Mouse (Mus musculus): ENCODE results near the gene Smarce1. TPM values are rescaled to one million over a fixed set of nuclear protein-coding genes. Genes with fewer than 3 reads are reported as not detected.

Gene Smarce1
- polyA plus RNA-seq, 1 experiment from 2014 or later: 62.3 TPM

GRCm38 (mm10) chr11:99186836-99187235 lies 44.0 kb downstream of the Smarce1 start:
- no peak overlapping the region for H3K4me2 ChIP-seq (ENCODE audit: low read depth, low read length)
- no peak overlapping the region for H3K4me3 ChIP-seq (ENCODE audit: low read depth, low read length)
- H3K9me3 ChIP-seq (replicated peaks; ENCODE audit: control insufficient read depth, low read length): no peaks in the 10 kb centered on the region
- H3K4me1 ChIP-seq (ENCODE audit: control insufficient read depth, low read depth, low read length): no peaks in the 10 kb centered on the region
- no peaks in the 10 kb centered on the region for H3K36me3 ChIP-seq (ENCODE audit: control insufficient read depth, insufficient read depth)
- WGBS (ENCODE audit: insufficient replicate concordance): 47% methylated on average over 2 of the region's 2 CpGs
- H3K27ac ChIP-seq (ENCODE audit: low read length): no peak overlapping the region
- no peak for ATAC-seq (ENCODE audit: low read depth)
- H3K27me3 ChIP-seq (ENCODE audit: control insufficient read depth, insufficient read depth, low read depth, low read length): 0 out of 2 replicates have a peak, but pooled peaks cover 2% of the 10 kb centered on the region
- no peak overlapping the region for H3K9ac ChIP-seq (ENCODE audit: low read depth, low read length)

DNA sequence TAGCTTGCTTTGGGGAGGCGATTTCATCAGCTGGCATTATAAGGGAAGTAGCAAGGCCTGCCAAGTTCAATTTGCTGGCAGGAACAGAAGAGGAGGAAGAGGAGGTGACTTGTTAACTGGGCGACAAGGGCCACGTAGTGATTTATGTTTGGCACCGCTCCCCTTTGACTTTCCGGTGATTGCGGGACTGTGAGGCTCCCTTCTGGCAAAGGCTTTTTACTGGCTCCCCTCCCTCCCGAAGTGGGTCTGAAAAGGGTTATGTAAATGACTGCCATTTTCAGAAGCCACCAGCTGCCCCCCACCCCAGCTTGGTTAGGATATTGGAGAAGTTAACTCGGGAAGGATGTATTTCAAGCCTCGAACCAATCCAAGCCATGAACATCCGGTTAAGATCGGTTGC lies 48.2 kb downstream of the Smarce1 start:
- Histone ChIP-seq H3K4me1 (ENCODE audit: control insufficient read depth, low read depth, low read length) (no peaks in the 10 kb centered on the region), H3K4me3 (ENCODE audit: low read depth, low read length) (no peak overlapping the region), H3K27ac (ENCODE audit: low read length) (no peak overlapping the region), H3K9me3 (replicated peaks; ENCODE audit: control insufficient read depth, low read length) (no peaks in the 10 kb centered on the region), H3K9ac (ENCODE audit: low read depth, low read length) (no peak overlapping the region), H3K36me3 (ENCODE audit: control insufficient read depth, insufficient read depth) (no peaks in the 10 kb centered on the region), H3K27me3 (ENCODE audit: control insufficient read depth, insufficient read depth, low read depth, low read length) (no peaks in the 10 kb centered on the region), H3K4me2 (ENCODE audit: low read depth, low read length) (no peak overlapping the region)
- ATAC-seq (ENCODE audit: low read depth): no peak
- WGBS (ENCODE audit: insufficient replicate concordance): 22% methylated on average over 11 of the region's 11 CpGs

DNA sequence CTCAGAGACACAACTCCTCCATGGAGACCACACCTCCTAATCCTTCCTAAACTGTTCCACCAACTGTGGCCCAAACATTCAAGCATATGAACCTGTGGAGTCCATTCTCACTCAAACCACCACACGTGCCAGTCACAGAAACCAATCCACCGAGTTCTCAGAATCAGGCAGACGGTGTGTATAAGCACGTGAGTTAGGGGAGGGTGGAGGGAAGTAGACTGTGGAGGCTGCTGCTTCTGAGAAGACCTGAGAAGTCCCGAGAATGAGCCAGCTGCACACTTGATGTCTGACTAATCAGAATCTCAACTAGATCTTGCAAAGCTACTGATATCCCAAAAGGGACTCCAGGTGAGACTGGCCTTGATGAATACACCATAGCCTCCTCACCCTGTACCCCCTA lies 50.7 kb downstream of the Smarce1 start:
- 60% methylated on average over 5 of the region's 5 CpGs for WGBS (ENCODE audit: insufficient replicate concordance)

DNA sequence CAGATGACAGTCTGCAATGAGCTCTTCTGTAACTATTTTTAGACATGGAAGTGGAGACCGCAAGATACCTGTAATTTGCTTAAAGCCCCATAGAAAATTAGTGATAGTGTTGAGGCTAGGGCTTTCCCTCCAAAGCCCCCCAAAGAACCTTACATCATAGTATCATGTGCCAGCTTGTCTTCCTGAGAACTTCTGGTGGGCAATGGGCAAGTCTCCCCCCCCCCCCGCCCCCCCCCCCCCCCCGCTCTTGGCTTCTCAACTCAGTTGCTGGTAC lies 53.0 kb downstream of the Smarce1 start:
- H3K27me3 ChIP-seq (ENCODE audit: control insufficient read depth, insufficient read depth, low read depth, low read length): no peaks in the 10 kb centered on the region
- no peak for ATAC-seq (ENCODE audit: low read depth)
- H3K4me1 ChIP-seq (ENCODE audit: control insufficient read depth, low read depth, low read length): no peaks in the 10 kb centered on the region
- no peak overlapping the region for H3K4me3 ChIP-seq (ENCODE audit: low read depth, low read length)
- H3K4me2 ChIP-seq (ENCODE audit: low read depth, low read length): no peak overlapping the region
- H3K36me3 ChIP-seq (ENCODE audit: control insufficient read depth, insufficient read depth): no peaks in the 10 kb centered on the region
- H3K9ac ChIP-seq (ENCODE audit: low read depth, low read length): no peak overlapping the region
- WGBS (ENCODE audit: insufficient replicate concordance): 73% methylated on average over 1 of the region's 3 CpGs
- no peak overlapping the region for H3K27ac ChIP-seq (ENCODE audit: low read length)
- H3K9me3 ChIP-seq (replicated peaks; ENCODE audit: control insufficient read depth, low read length): no peaks in the 10 kb centered on the region

More for the DNA sequence above, 50.7 kb downstream of the Smarce1 start:
- Histone ChIP-seq H3K9me3 (replicated peaks; ENCODE audit: control insufficient read depth, low read length) (no peaks in the 10 kb centered on the region), H3K4me1 (ENCODE audit: control insufficient read depth, low read depth, low read length) (no peaks in the 10 kb centered on the region), H3K27me3 (ENCODE audit: control insufficient read depth, insufficient read depth, low read depth, low read length) (no peaks in the 10 kb centered on the region), H3K36me3 (ENCODE audit: control insufficient read depth, insufficient read depth) (no peaks in the 10 kb centered on the region), H3K4me2 (ENCODE audit: low read depth, low read length) (no peak overlapping the region), H3K9ac (ENCODE audit: low read depth, low read length) (no peak overlapping the region), H3K27ac (ENCODE audit: low read length) (no peak overlapping the region), H3K4me3 (ENCODE audit: low read depth, low read length) (no peak overlapping the region)
- no peak for ATAC-seq (ENCODE audit: low read depth)

DNA sequence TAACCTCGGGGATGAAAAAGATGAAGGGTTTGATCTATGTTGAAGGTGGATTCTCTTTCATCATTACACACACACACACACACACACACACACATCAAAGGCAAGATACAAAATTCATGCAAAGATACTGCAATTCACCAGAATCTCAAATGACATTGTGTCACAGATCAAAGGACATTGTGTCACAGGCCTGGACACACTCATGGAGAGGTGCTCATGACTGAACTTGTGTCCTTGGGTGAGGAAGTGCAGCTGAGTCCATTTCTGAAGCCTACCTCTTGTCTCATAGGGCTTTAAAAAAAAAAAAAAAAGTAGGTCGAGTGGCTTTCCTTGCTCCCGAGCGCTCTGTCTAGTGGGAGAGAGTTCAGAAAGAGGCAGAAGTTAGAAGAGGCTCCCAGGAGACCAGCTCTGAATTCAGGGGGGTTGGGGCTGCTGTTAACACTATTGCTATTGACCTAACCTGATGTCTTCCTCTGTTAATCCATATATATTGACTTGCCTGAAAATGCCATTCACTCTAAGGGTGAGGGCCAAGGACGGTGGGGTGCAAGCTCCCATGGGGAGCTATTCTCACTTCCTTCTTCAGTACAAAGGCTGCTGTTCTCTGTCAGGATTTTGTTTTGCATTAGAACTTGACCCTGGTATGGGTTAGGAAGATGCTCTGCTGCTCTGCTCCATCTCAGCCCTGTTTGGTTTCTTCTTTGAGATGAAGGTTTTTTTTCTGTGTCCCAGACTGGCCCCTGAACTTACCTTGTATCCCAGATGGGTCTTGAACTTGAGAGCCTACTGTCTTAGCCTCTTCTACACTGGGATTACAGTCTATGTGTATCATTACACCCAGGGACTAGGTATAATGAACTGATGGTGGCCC lies 53.5 kb downstream of the Smarce1 start:
- WGBS (ENCODE audit: insufficient replicate concordance): 55% methylated on average over 5 of the region's 5 CpGs
- Histone ChIP-seq H3K9me3 (replicated peaks; ENCODE audit: control insufficient read depth, low read length) (no peaks in the 10 kb centered on the region), H3K4me2 (ENCODE audit: low read depth, low read length) (no peak overlapping the region), H3K27ac (ENCODE audit: low read length) (no peak overlapping the region), H3K36me3 (ENCODE audit: control insufficient read depth, insufficient read depth) (no peaks in the 10 kb centered on the region), H3K27me3 (ENCODE audit: control insufficient read depth, insufficient read depth, low read depth, low read length) (no peaks in the 10 kb centered on the region), H3K4me3 (ENCODE audit: low read depth, low read length) (no peak overlapping the region), H3K4me1 (ENCODE audit: control insufficient read depth, low read depth, low read length) (no peaks in the 10 kb centered on the region), H3K9ac (ENCODE audit: low read depth, low read length) (no peak overlapping the region)
- no peak for ATAC-seq (ENCODE audit: low read depth)

- 61% methylated on average over 4 of the region's 4 CpGs for WGBS (ENCODE audit: insufficient replicate concordance)
- ATAC-seq (ENCODE audit: low read depth): no peak
- H3K27me3 ChIP-seq (ENCODE audit: control insufficient read depth, insufficient read depth, low read depth, low read length): no peaks in the 10 kb centered on the region
- no peak overlapping the region for H3K4me2 ChIP-seq (ENCODE audit: low read depth, low read length)
- no peak overlapping the region for H3K9ac ChIP-seq (ENCODE audit: low read depth, low read length)
- no peak overlapping the region for H3K4me3 ChIP-seq (ENCODE audit: low read depth, low read length)
- no peak overlapping the region for H3K27ac ChIP-seq (ENCODE audit: low read length)
- no peaks in the 10 kb centered on the region for H3K36me3 ChIP-seq (ENCODE audit: control insufficient read depth, insufficient read depth)
- no peaks in the 10 kb centered on the region for H3K9me3 ChIP-seq (replicated peaks; ENCODE audit: control insufficient read depth, low read length)
- no peaks in the 10 kb centered on the region for H3K4me1 ChIP-seq (ENCODE audit: control insufficient read depth, low read depth, low read length)
Measured at GRCm38 (mm10) chr11:99172002-99172401, 58.8 kb downstream of the Smarce1 start.

DNA sequence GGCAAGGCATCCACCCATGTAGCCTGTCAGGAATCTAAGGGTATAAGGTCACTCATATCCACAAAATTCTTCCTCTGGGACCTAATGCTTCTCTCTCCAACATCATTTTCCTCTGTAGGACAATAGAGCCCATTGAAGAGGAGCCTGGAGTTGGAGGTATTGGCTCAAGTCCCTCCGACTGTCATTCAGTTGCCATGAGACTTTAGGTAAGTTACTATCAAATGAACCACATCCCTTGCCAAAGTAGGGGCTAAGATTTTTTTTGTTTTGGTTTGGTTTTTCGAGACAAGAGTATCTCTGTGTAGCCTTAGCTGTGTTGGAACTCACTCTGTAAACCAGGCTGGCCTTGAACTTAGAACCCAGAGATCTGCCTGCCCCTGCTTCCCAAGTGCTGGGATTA lies 59.4 kb downstream of the Smarce1 start:
- Histone ChIP-seq H3K27ac (ENCODE audit: low read length) (no peak overlapping the region), H3K27me3 (ENCODE audit: control insufficient read depth, insufficient read depth, low read depth, low read length) (no peaks in the 10 kb centered on the region), H3K4me2 (ENCODE audit: low read depth, low read length) (no peak overlapping the region), H3K4me1 (ENCODE audit: control insufficient read depth, low read depth, low read length) (no peaks in the 10 kb centered on the region), H3K9ac (ENCODE audit: low read depth, low read length) (no peak overlapping the region), H3K4me3 (ENCODE audit: low read depth, low read length) (no peak overlapping the region), H3K9me3 (replicated peaks; ENCODE audit: control insufficient read depth, low read length) (no peaks in the 10 kb centered on the region), H3K36me3 (ENCODE audit: control insufficient read depth, insufficient read depth) (no peaks in the 10 kb centered on the region)
- no peak for ATAC-seq (ENCODE audit: low read depth)
- WGBS (ENCODE audit: insufficient replicate concordance): 48% methylated on average over 2 of the region's 2 CpGs

- no peaks in the 10 kb centered on the region for H3K9me3 ChIP-seq (replicated peaks; ENCODE audit: control insufficient read depth, low read length)
- H3K9ac ChIP-seq (ENCODE audit: low read depth, low read length): no peak overlapping the region
- no peaks in the 10 kb centered on the region for H3K4me1 ChIP-seq (ENCODE audit: control insufficient read depth, low read depth, low read length)
- no peak overlapping the region for H3K4me3 ChIP-seq (ENCODE audit: low read depth, low read length)
- no peak overlapping the region for H3K27ac ChIP-seq (ENCODE audit: low read length)
- 57% methylated on average over 12 of the region's 12 CpGs for WGBS (ENCODE audit: insufficient replicate concordance)
- no peaks in the 10 kb centered on the region for H3K36me3 ChIP-seq (ENCODE audit: control insufficient read depth, insufficient read depth)
- H3K27me3 ChIP-seq (ENCODE audit: control insufficient read depth, insufficient read depth, low read depth, low read length): no peaks in the 10 kb centered on the region
- ATAC-seq (ENCODE audit: low read depth): no peak
- no peak overlapping the region for H3K4me2 ChIP-seq (ENCODE audit: low read depth, low read length)
Measured at GRCm38 (mm10) chr11:99170547-99171267, 60.1 kb downstream of the Smarce1 start.

DNA sequence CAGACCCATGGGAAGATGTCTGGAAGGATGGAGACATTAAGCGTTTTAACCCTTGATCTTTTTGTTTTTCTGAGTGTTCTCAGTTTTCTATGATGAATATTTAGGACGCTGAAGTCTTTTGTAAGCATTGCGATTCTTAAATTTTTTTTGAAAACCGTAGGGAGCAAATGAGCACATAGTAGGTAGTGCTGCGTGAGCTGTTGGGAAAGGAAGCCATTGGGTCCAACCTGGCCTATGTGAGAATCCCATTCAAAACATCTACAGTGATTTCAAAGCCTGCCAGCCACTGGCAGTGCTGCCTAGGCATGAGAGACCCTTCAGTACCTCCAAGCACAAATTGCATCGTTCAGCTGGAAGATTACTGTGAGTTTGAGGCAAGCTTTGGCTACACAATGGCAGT lies 60.8 kb downstream of the Smarce1 start:
- Histone ChIP-seq H3K9ac (ENCODE audit: low read depth, low read length) (no peak overlapping the region), H3K27ac (ENCODE audit: low read length) (no peak overlapping the region), H3K27me3 (ENCODE audit: control insufficient read depth, insufficient read depth, low read depth, low read length) (no peaks in the 10 kb centered on the region), H3K4me2 (ENCODE audit: low read depth, low read length) (no peak overlapping the region), H3K4me1 (ENCODE audit: control insufficient read depth, low read depth, low read length) (no peaks in the 10 kb centered on the region), H3K9me3 (replicated peaks; ENCODE audit: control insufficient read depth, low read length) (no peaks in the 10 kb centered on the region), H3K36me3 (ENCODE audit: control insufficient read depth, insufficient read depth) (no peaks in the 10 kb centered on the region), H3K4me3 (ENCODE audit: low read depth, low read length) (no peak overlapping the region)
- WGBS (ENCODE audit: insufficient replicate concordance): 66% methylated on average over 6 of the region's 6 CpGs
- no peak for ATAC-seq (ENCODE audit: low read depth)

All from liver, embryonic 16.5 days (tissue).